Mouse (Mus musculus) midbrain, embryonic 13.5 days (tissue): ENCODE data around the gene Dvl1. TPM values are rescaled to one million over a fixed set of nuclear protein-coding genes. Genes with fewer than 3 reads are reported as not detected.
A peak's percentile ranks its signal among the peaks of the same experiment; 100 is the strongest.

Experiments used
- ATAC-seq: fragments of 200-750 bp; cut with Nextera tagmentation; 2 replicates; pipeline ENCODE4 v1.8.0; 2017; ENCODE audit warnings: mild to moderate bottlenecking, moderate TSS enrichment, moderate library complexity
- H3K27ac ChIP-seq: fragments of 300-500 bp; sonication (generic); 2 replicates; pipeline ENCODE4 v1.5.1; 2015; ENCODE audit warnings: inconsistent platforms, mild to moderate bottlenecking, moderate library complexity
- H3K27me3 ChIP-seq: fragments of 300-500 bp; sonication (generic); 2 replicates; pipeline ENCODE4 v1.6.1; 2015; ENCODE audit warnings: mild to moderate bottlenecking, inconsistent platforms
- H3K36me3 ChIP-seq: fragments of 300-500 bp; sonication (generic); 2 replicates; pipeline ENCODE4 v1.6.1; 2015; ENCODE audit warnings: mild to moderate bottlenecking, inconsistent platforms
- H3K4me1 ChIP-seq: fragments of 300-500 bp; sonication (generic); replicated peaks from 2 replicates; pipeline ENCODE4 v1.6.1; 2015; ENCODE audit warnings: inconsistent platforms
- H3K4me2 ChIP-seq: fragments of 300-500 bp; sonication (generic); replicated peaks from 2 replicates; pipeline ENCODE4 v1.6.1; 2015; ENCODE audit warnings: moderate library complexity, mild to moderate bottlenecking, inconsistent platforms
- H3K4me3 ChIP-seq: fragments of 300-500 bp; sonication (generic); replicated peaks from 2 replicates; pipeline ENCODE4 v1.5.1; 2015; ENCODE audit warnings: mild to moderate bottlenecking, inconsistent platforms
- H3K9ac ChIP-seq: fragments of 300-500 bp; sonication (generic); replicated peaks from 2 replicates; pipeline ENCODE4 v1.6.1; 2015; ENCODE audit warnings: mild to moderate bottlenecking, inconsistent platforms
- H3K9me3 ChIP-seq: fragments of 300-500 bp; sonication (generic); 2 replicates; pipeline ENCODE4 v1.6.1; 2016; ENCODE audit warnings: mild to moderate bottlenecking, inconsistent platforms
- WGBS: fragments of 180-500 bp; shearing (Covaris S2); methylation state at CpG from one replicate; pipeline ENCODE4 v1.1.7; 2015; 5-methylcytosine and 5-hydroxymethylcytosine counted together
- polyA plus RNA-seq: library from polyadenylated mRNA; unstranded; fragments of >200 nt; fragmentation: Nextera tagmentation; extraction: Ambion mirVana; gene quantifications from 2 replicates; pipeline ENCODE4 v1.2.1, GENCODE M21; 2015

The Dvl1 gene
- polyA plus RNA-seq, result 8.1 and 8.4 TPM in 2 replicates

DNA sequence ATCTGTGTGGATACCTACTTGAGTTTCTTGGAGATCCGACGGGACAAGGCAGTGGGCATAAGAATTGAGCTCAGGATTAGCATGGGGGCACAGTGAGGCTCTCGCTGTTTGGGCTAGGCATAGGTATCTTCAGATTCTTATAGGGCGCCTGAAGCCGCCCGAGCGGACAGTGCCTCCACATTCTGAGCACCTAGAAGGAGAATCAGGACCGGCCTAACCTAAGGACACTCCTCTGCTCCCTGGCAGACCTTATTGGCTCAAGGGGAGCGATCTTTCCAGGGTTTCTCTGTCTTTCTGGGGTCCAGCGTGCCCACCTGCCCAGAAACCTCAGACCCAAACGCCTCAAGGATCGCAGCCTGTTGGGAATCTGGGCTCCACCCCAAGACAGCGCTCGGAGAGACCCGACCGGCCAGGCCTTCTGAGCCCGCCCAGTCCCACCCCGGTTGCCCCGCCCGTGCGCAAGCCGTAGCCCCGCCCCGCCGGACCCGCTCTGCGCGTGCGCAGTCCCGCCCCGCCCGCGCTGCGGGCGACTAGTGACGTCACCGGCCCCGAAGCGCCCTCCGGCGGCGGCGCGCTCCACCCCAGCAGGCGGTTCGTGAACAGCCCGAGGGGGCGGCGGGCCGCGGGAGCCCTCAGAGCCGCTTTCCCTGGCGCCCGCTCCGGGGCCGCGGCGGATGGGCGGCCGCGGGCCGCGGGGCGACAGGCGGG lies at the start of gene Dvl1:
Gene Dvl1 (plus strand): TSS at position 532 of the 708 bp plus-strand sequence.
- peak; percentile 88 for ATAC-seq
- Histone ChIP-seq H3K9me3 (no peaks in the 10 kb centered on the region), H3K36me3 (0 out of 2 replicates have a peak, but pooled peaks cover 4% of the 10 kb centered on the region), H3K4me3 (peak within 1 kb of the TSS; percentile 81), H3K4me1 (peaks cover 45% of the 10 kb centered on the region), H3K27ac (peak within 1 kb of the TSS; percentile 84), H3K4me2 (peak within 1 kb of the TSS; percentile 81), H3K27me3 (peaks cover 7% of the 10 kb centered on the region; the same call in 1 of the 2 replicates), H3K9ac (peak within 1 kb of the TSS; percentile 93)
- 2% methylated on average over 65 of the region's 65 CpGs for WGBS

DNA sequence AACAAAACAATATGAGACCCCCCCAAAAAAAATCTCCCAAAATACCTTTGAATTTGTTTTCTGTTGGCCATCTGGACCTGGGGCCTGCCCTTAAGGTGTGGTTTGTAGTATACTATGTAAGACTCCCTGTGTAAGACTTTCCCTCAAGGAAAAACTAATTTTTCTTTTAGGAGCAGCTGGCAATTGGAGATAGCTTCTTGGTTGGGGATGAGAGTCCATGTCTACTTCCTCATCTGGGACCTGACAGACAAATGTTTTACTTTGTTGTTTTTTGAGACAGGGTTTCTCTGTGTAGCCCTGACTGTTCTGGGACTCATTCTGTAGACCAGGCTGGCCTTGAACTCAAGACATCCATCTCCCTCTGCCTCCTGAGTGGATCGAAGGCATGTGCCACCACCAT lies 45.1 kb upstream of the Dvl1 start:
- Histone ChIP-seq H3K27ac (no peak overlapping the region), H3K27me3 (no peaks in the 10 kb centered on the region), H3K4me2 (no peak overlapping the region), H3K4me3 (no peak overlapping the region), H3K4me1 (peaks cover 19% of the 10 kb centered on the region), H3K9ac (no peak overlapping the region), H3K36me3 (peaks cover 6% of the 10 kb centered on the region; the same call in 1 of the 2 replicates), H3K9me3 (no peaks in the 10 kb centered on the region)
- 100% methylated on average over 1 of the region's 1 CpGs for WGBS
- ATAC-seq, result no peak

DNA sequence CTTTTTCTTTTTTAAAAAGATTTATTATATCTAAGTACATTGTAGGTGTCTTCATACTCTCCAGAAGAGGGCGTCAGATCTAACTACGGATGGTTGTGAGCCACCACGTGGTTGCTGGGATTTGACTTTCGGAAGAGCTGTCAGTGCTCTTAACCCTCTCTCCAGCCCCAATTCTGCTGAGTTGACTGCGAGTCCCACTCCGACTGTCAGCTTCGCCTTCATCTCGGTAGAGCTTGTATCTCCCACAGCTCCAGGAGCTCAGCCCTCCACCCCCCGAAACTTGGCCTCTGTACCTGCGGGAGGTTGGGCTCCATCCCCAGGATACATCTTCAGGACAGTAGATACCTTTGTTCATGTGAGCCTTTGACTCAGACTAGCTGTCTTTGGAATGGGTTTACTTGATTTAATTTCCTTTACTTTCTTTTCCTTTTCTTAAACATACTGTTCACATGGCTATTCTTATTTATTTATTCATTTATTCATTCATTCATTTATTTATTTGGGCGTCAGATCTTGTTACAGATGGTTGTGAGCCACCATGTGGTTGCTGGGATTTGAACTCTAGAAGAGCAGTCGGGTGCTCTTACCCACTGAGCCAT lies 44.4 kb upstream of the Dvl1 start, which contains the start of gene Mrpl20:
Gene Mrpl20 (plus strand): TSS at position 138 of the 599 bp plus-strand sequence.
- Histone ChIP-seq H3K4me1 (peaks cover 19% of the 10 kb centered on the region), H3K27me3 (no peaks in the 10 kb centered on the region), H3K4me2 (peak within 1 kb of the TSS; percentile 83), H3K27ac (peak within 1 kb of the TSS; percentile 71), H3K4me3 (peak within 1 kb of the TSS; percentile 96), H3K9me3 (no peaks in the 10 kb centered on the region), H3K36me3 (peaks cover 13% of the 10 kb centered on the region), H3K9ac (peak within 1 kb of the TSS; percentile 87)
- 10% methylated on average over 12 of the region's 12 CpGs for WGBS
- ATAC-seq, result peak; percentile 34; the same call in 1 of the 2 replicates

DNA sequence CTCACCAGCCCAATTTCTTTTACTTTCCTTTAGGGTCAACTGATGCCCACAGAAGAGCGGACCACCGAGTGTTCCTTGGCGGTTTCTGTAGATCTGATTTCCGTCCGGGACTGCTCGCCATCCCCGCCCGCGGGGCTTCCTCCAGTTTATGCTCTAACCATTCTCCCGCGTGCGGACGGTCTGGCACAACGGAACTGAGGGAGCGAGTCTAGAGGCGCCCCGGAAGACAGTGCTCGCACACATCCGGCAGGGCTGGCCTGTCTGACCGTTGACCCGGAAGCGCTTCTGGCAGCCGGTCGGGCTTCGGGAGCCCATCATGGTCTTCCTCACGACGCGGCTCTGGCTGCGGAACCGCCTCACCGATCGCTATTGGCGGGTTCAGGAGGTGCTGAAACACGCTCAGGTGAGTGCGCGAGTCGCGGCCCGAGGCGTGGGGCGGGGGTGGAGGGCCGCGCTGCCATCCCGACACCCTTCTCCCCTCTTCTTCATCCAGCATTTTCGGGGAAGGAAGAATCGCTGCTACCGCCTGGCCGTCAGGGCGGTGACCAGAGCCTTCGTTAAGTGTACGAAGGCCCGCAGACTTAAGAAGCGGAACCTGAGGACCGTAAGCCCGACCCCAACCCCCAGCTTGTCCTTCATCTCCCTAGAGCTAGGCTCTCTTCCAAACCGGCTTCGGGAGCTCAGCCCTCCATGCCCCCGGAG lies 43.7 kb upstream of the Dvl1 start:
- H3K9me3 ChIP-seq, result no peaks in the 10 kb centered on the region
- H3K36me3 ChIP-seq, result peaks cover 20% of the 10 kb centered on the region
- peak overlapping the region; percentile 71 for H3K27ac ChIP-seq
- H3K4me2 ChIP-seq, result peak overlapping the region; percentile 83
- WGBS, result 1% methylated on average over 58 of the region's 58 CpGs
- H3K27me3 ChIP-seq, result no peaks in the 10 kb centered on the region
- peak; percentile 99 for ATAC-seq
- peak overlapping the region; percentile 87 for H3K9ac ChIP-seq
- peak overlapping the region; percentile 96 for H3K4me3 ChIP-seq
- H3K4me1 ChIP-seq, result peaks cover 19% of the 10 kb centered on the region

DNA sequence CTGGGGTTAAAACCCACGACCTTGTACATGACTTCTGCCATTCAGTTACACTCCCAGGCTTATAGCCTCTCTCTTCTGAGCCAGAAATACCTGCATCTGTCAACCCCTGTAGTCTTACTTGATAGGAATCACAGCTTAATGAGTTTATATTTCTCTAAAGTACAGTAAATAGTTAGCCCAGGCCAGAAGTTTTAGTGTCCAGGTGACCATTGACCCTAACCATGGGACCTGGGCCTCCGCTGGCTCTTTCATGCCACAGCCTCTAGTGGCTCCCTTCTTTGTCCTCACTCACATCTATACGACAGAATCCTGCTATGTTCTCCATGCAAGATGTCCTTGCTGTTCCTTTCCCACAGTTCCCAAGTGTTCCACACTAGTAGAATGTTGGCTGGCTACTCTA lies 39.4 kb upstream of the Dvl1 start:
- no peak overlapping the region for H3K27ac ChIP-seq
- no peak overlapping the region for H3K4me2 ChIP-seq
- ATAC-seq, result no peak
- H3K9me3 ChIP-seq, result no peaks in the 10 kb centered on the region
- no peaks in the 10 kb centered on the region for H3K27me3 ChIP-seq
- WGBS, result 90% methylated on average over 3 of the region's 3 CpGs
- H3K36me3 ChIP-seq, result peaks cover 46% of the 10 kb centered on the region
- no peak overlapping the region for H3K9ac ChIP-seq
- H3K4me1 ChIP-seq, result peaks cover 25% of the 10 kb centered on the region
- no peak overlapping the region for H3K4me3 ChIP-seq

DNA sequence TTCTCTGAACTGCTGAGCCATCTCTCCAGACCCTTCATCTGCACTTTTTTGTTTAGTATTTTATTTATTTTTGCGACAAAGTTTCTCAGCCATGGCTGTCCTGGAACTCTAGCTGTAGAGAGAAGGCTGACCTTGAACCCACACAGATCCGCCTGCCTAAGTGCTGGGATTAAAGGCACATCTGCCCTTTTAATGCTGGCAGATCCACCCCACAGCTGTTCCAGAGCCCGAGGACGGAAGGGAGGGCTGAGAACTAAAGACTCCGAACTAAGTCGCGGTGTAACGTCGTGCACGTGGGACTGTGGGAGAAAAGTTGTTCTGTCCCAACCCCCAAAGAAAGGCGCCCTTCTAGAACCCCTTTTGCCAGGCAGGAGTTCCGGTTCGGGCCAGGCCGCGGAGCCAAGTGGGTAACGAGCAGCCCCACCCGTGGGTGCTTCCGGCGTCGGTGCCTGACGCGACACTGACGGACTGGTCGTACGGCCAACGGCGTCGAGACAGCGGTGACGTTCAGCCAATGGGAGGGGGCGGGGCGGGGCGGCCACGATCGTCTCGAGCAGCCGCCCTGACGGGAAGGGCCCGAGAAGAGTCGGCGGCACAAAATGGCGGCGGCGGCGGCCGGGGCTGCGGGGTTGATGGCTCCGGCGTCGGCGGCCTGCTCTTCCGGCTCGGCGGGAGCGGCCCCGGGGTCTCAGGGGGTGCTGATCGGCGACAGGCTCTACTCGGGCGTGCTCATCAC lies 35.1 kb upstream of the Dvl1 start, which contains the start of gene Ccnl2:
Gene Ccnl2 (plus strand): TSS at position 561 of the 736 bp plus-strand sequence.
- WGBS, result under 1% methylated on average over 53 of the region's 60 CpGs
- H3K27ac ChIP-seq, result peak within 1 kb of the TSS; percentile 88
- H3K9me3 ChIP-seq, result no peaks in the 10 kb centered on the region
- H3K4me1 ChIP-seq, result peaks cover 25% of the 10 kb centered on the region
- peaks cover 72% of the 10 kb centered on the region for H3K36me3 ChIP-seq
- peak within 1 kb of the TSS; percentile 100 for H3K9ac ChIP-seq
- no peaks in the 10 kb centered on the region for H3K27me3 ChIP-seq
- peak within 1 kb of the TSS; percentile 95 for H3K4me2 ChIP-seq
- peak; percentile 100 for ATAC-seq
- peak within 1 kb of the TSS; percentile 100 for H3K4me3 ChIP-seq

DNA sequence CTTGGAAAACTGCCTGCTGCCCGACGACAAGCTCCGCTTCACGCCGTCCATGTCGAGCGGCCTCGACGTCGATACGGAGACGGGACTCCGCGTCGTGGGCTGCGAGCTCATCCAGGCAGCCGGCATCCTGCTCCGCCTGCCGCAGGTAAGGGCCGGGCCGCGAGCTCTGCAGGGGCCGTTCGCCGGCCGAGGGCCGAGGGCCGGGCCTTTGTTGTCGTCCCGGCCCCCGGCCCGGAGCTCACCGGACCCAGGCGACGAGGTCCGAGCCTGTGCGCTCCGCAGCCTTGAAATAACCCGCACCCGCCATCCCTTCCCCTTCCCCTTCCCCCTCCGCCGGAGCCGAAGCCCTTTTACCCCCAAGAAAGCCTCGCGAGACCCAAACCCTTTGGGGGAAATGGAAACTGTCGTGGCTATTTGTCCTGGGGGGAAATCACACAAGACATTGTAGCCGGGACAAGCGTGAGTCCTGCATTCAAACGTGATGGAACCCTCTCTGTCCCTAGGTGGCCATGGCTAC lies 34.5 kb upstream of the Dvl1 start:
- H3K36me3 ChIP-seq, result peaks cover 72% of the 10 kb centered on the region
- no peaks in the 10 kb centered on the region for H3K27me3 ChIP-seq
- peak overlapping the region; percentile 100 for H3K9ac ChIP-seq
- no peak for ATAC-seq
- peak overlapping the region; percentile 95 for H3K4me2 ChIP-seq
- WGBS, result under 1% methylated on average over 49 of the region's 49 CpGs
- H3K27ac ChIP-seq, result peak overlapping the region; percentile 88
- peak overlapping the region; percentile 100 for H3K4me3 ChIP-seq
- H3K4me1 ChIP-seq, result peaks cover 25% of the 10 kb centered on the region
- H3K9me3 ChIP-seq, result no peaks in the 10 kb centered on the region

DNA sequence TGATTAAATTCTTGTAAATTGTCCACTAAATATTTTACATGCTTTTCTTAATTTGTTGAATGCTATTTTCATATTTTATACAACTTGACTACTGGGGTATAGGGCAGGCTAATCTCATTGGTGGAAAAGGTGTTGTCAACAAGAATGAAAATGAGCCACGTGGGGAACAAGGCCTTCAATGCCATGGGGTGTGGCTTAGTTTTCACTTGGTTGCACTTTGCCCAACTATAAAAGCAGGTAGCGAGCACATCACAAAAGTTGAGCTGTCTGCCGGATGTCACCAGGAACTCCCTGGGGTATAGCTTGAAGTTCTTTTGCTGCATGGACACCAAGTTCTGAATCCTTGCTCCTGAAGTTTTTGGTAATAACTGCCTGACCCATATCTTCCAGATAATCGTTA lies 29.7 kb upstream of the Dvl1 start:
- H3K36me3 ChIP-seq, result peaks cover 83% of the 10 kb centered on the region
- H3K27me3 ChIP-seq, result no peaks in the 10 kb centered on the region
- H3K27ac ChIP-seq, result no peak overlapping the region
- 79% methylated on average over 4 of the region's 4 CpGs for WGBS
- no peak overlapping the region for H3K9ac ChIP-seq
- no peaks in the 10 kb centered on the region for H3K9me3 ChIP-seq
- no peak overlapping the region for H3K4me3 ChIP-seq
- no peak for ATAC-seq
- H3K4me1 ChIP-seq, result peaks cover 18% of the 10 kb centered on the region
- H3K4me2 ChIP-seq, result no peak overlapping the region

DNA sequence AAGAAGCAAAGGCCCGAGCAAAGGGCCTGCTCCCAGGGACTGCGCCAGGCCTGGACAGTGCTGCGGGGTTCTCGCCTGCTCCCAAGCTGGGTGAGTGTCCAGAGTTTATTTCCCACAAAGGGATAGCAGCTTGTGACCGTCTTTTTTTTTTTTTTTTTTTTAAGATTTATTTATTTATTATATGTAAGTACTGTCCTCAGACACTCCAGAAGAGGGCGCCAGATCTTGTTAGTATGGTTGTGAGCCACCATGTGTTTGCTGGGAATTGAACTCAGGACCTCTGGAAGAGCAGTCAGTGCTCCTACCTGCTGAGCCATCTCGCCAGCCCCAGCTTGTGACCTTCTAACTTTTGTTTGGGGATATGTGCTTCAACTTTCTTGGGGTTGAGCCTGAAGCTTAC lies 26.2 kb upstream of the Dvl1 start:
- WGBS, result 77% methylated on average over 7 of the region's 7 CpGs
- Histone ChIP-seq H3K9me3 (no peaks in the 10 kb centered on the region), H3K27ac (no peak overlapping the region), H3K36me3 (peaks cover 93% of the 10 kb centered on the region), H3K4me1 (no peaks in the 10 kb centered on the region), H3K4me3 (no peak overlapping the region), H3K4me2 (no peak overlapping the region), H3K27me3 (no peaks in the 10 kb centered on the region), H3K9ac (no peak overlapping the region)
- ATAC-seq, result no peak

DNA sequence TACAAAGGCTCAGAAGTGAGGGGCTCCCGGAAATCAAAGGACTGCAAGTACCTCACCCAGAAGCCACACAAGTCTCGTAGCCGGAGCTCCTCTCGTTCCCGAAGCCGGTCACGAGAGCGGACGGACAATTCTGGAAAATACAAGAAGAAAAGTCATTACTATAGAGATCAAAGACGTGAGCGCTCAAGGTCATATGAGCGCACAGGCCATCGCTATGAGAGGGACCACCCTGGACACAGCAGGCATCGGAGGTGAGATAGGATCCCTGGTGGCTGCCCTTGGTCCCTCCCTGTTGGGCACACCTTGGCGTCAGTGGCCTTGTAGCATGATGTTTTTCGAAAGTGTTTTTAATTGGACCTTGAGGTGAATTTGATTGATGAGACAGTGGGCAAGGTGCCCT lies 23.8 kb upstream of the Dvl1 start:
- no peak overlapping the region for H3K9ac ChIP-seq
- H3K27ac ChIP-seq, result no peak overlapping the region
- no peak for ATAC-seq
- H3K27me3 ChIP-seq, result no peaks in the 10 kb centered on the region
- H3K36me3 ChIP-seq, result peaks cover 86% of the 10 kb centered on the region
- no peaks in the 10 kb centered on the region for H3K4me1 ChIP-seq
- no peaks in the 10 kb centered on the region for H3K9me3 ChIP-seq
- no peak overlapping the region for H3K4me3 ChIP-seq
- 97% methylated on average over 16 of the region's 16 CpGs for WGBS
- H3K4me2 ChIP-seq, result no peak overlapping the region

DNA sequence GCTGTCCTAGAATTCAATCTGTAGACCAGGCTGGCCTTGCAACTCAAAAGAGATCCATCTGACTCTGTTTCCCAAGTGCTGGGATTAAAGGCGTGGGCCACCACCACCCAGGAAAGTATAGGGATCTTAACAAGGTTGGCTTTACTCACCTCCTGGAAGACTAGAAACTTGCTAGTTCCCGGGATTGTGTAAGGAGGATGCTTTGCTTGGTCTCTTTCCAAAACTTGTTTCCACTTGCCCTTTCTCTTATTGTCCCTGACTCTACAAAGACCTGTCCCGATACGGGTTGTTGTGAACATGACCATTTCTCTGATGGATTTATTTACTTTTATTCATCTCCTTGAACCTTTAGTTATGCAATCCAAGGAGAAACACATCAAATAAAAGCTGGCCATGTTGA lies 17.3 kb upstream of the Dvl1 start:
- WGBS, result 98% methylated on average over 4 of the region's 4 CpGs
- Histone ChIP-seq H3K27ac (no peak overlapping the region), H3K36me3 (peaks cover 34% of the 10 kb centered on the region), H3K9ac (no peak overlapping the region), H3K27me3 (no peaks in the 10 kb centered on the region), H3K4me2 (no peak overlapping the region), H3K4me3 (no peak overlapping the region), H3K4me1 (peaks cover 25% of the 10 kb centered on the region), H3K9me3 (no peaks in the 10 kb centered on the region)
- no peak for ATAC-seq
